Mouse (Mus musculus): ENCODE measurements at regions not wholly inside any gene's neighbourhood (a gene's known extent, or its start where the extent isn't known, plus 50 kb on each side); places are given as distances from the start of the nearest gene placed in this dataset.
"Not testable (repeated sequence)": the region's sequence is repeated elsewhere in the genome, so short reads cannot be mapped to it uniquely, and the experiment has no call there.

DNA sequence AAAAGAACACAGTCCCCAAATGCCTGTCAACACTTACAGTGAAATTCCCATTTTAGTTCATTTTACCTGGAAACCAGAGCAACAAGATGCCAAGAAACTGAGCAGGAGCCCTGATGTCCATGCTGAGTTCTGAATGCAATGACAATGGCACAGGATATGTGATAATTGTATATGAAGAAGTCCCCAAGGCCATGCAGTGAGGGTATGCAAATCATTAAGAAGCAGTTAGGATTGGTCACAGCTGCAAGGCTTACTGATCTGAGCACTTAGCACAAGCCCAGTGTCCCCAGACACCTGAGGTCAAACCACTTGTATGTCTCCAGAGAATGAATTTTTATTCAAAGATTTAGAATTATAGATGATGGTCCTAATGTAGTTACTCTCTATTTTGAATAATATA is 419.0 kb upstream of the Tacstd2 start:
- H3K27ac ChIP-seq (replicated peaks); DNase-seq (ENCODE audit: low spot score); H3K36me3 ChIP-seq (replicated peaks); H3K27me3 ChIP-seq (replicated peaks; ENCODE audit: low read depth, poor library complexity, severe bottlenecking); H3K9me3 ChIP-seq; H3K4me3 ChIP-seq; H3K4me1 ChIP-seq: not testable (repeated sequence)

DNA sequence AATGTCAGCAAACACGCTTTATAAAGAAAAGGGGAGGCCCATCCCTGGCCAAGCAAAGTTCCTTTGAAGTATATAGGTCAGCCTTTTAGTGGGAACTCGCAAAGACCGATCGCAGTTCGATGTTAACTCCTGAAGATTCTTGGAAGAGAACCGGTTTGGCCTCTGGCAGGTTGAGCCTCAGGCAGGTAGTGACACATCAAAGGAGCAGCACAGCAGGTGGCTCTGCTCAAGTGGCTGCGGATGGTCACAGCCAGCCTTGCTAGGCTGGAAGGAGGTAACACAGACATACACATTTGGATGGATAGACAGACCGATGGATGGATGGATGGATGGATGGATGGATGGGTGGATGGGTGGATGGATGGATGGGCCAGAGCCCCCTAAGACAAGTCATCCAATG is 395.9 kb upstream of the Tacstd2 start:
- not testable (repeated sequence) for H3K9me3 ChIP-seq; H3K4me3 ChIP-seq; DNase-seq (ENCODE audit: low spot score); H3K4me1 ChIP-seq; H3K27ac ChIP-seq (replicated peaks); H3K36me3 ChIP-seq (replicated peaks); H3K27me3 ChIP-seq (replicated peaks; ENCODE audit: low read depth, poor library complexity, severe bottlenecking)
- WGBS = 38% methylated on average over 8 of the region's 8 CpGs

DNA sequence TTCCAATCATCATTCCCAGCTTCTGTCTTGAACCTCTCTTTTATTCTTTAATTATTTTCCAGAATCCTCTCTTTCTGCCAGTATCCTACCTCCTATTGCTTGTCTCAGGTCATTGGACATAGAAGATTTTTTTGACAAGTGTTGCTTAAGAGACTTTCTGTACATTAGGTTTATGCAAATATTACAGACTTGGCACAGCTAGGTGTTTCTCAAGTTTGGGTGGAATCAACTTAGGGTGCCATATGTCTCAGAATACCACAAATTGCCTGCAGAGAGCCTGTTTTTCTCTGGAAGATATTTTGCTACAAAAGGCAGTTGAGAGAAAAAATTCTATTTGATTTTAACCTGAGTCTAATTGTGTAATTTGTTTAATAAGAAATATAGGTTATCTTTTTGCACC is 386.9 kb upstream of the Tacstd2 start:
- Histone ChIP-seq H3K27ac (replicated peaks) (no peak overlapping the region), H3K4me3 (no peak overlapping the region), H3K4me1 (no peaks in the 10 kb centered on the region), H3K27me3 (replicated peaks; ENCODE audit: low read depth, poor library complexity, severe bottlenecking) (no peaks in the 10 kb centered on the region), H3K36me3 (replicated peaks) (no peaks in the 10 kb centered on the region), H3K9me3 (no peaks in the 10 kb centered on the region)
- DNase-seq (ENCODE audit: low spot score) = no peak

DNA sequence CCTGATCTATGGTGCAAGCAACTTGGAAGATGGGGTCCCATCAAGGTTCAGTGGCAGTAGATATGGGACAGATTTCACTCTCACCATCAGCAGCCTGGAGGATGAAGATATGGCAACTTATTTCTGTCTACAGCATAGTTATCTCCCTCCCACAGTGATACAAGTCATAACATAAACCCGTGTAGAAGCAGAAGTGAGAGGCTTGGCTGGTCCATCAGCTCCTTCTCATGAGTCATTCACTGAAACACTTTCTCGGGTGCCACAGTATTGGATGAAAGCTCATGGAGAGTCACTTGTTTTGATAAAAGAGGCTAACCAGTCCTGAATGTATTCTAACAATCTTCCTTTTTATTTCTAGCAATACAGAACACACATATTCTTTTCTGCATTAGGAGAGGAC is 378.3 kb upstream of the Tacstd2 start:
- Histone ChIP-seq H3K9me3 (no peaks in the 10 kb centered on the region), H3K4me3 (no peak overlapping the region), H3K4me1 (no peaks in the 10 kb centered on the region), H3K27me3 (replicated peaks; ENCODE audit: low read depth, poor library complexity, severe bottlenecking) (no peaks in the 10 kb centered on the region), H3K36me3 (replicated peaks) (no peaks in the 10 kb centered on the region), H3K27ac (replicated peaks) (no peak overlapping the region)
- DNase-seq (ENCODE audit: low spot score) = no peak
- WGBS = 69% methylated on average over 2 of the region's 2 CpGs

DNA sequence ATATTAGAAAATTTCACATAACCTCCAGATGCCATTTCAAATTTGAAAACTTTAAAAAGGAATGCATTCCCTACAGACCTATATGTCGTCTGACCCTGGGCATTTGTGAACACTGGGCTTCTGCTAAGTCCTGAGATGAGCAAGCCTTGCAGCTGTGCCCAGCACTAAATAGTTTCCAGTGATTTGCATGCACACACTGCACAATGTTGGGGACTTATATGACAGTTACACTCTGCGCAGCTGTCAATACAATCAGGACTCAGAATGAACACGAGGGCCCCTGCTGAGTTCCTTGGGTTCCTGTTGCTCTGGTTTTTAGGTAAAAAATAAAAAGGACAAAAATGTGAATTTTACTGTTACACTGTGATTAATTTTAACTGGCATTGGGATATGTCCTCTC is 377.7 kb upstream of the Tacstd2 start:
- H3K27ac ChIP-seq (replicated peaks) = no peak overlapping the region
- H3K36me3 ChIP-seq (replicated peaks) = no peaks in the 10 kb centered on the region
- WGBS = 80% methylated on average over 3 of the region's 3 CpGs
- H3K27me3 ChIP-seq (replicated peaks; ENCODE audit: low read depth, poor library complexity, severe bottlenecking) = no peaks in the 10 kb centered on the region
- H3K4me1 ChIP-seq = no peaks in the 10 kb centered on the region
- no peak for DNase-seq (ENCODE audit: low spot score)
- no peaks in the 10 kb centered on the region for H3K9me3 ChIP-seq
- no peak overlapping the region for H3K4me3 ChIP-seq

DNA sequence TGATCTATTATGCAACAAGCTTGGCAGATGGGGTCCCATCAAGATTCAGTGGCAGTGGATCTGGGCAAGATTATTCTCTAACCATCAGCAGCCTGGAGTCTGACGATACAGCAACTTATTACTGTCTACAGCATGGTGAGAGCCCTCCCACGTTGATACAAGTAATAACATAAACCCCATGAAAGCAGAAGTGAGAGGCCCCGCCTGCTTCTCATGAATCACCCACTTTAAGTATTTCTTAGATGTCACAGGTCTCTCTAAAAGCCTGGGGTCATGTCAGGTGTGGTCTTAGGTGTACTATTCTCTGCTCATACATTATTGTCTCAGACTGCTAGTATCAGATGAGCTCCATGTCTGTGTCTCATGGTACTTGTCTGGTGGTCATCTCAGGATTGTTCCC is 360.9 kb upstream of the Tacstd2 start:
- no peak for DNase-seq (ENCODE audit: low spot score)
- 80% methylated on average over 3 of the region's 3 CpGs for WGBS
- no peak overlapping the region for H3K4me3 ChIP-seq
- no peaks in the 10 kb centered on the region for H3K36me3 ChIP-seq (replicated peaks)
- H3K27ac ChIP-seq (replicated peaks) = no peak overlapping the region
- no peaks in the 10 kb centered on the region for H3K4me1 ChIP-seq
- H3K9me3 ChIP-seq = no peaks in the 10 kb centered on the region
- no peaks in the 10 kb centered on the region for H3K27me3 ChIP-seq (replicated peaks; ENCODE audit: low read depth, poor library complexity, severe bottlenecking)

DNA sequence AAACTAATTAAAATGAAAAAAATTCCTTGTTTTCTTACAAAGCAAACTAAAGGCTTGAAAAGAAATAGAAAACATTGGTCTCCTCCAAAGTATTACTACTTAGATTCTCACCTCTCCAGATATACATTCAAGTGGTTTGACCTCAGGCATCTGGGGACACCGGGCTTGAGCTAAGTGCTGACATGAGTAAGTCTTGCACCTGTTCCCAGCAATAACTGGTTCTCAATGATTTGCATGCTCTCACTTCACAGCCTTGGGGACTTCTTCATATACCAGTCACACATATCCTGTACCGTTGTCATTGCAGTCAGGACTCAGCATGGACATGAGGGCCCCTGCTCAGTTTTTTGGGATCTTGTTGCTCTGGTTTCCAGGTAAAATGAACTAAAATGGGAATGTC is 360.3 kb upstream of the Tacstd2 start:
- H3K27ac ChIP-seq (replicated peaks) = no peak overlapping the region
- 89% methylated on average over 2 of the region's 2 CpGs for WGBS
- no peaks in the 10 kb centered on the region for H3K36me3 ChIP-seq (replicated peaks)
- no peaks in the 10 kb centered on the region for H3K4me1 ChIP-seq
- DNase-seq (ENCODE audit: low spot score) = no peak
- H3K9me3 ChIP-seq = no peaks in the 10 kb centered on the region
- H3K4me3 ChIP-seq = no peak overlapping the region
- H3K27me3 ChIP-seq (replicated peaks; ENCODE audit: low read depth, poor library complexity, severe bottlenecking) = no peaks in the 10 kb centered on the region

DNA sequence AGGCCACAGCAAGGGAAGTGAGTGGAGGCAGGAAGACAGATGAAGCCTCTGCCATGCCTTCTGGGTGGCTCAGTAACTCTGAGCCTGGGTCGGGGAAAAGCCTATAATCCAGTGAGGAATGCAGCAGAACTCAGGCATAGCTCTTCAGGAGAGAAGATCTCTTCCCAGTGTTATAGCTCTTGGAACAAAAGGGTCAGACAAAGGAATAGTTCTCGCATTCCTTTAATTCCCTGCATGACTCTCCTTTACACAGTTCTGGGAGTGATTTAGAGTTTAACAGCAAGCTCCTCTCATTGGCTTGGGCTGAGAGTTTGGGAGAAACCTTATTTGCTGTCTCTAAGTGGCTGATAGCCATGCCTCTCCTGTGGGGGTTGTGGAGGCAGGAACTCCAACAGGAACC is 352.0 kb upstream of the Tacstd2 start:
- DNase-seq (ENCODE audit: low spot score) = no peak
- no peak overlapping the region for H3K27ac ChIP-seq (replicated peaks)
- no peak overlapping the region for H3K4me3 ChIP-seq
- 63% methylated on average over 2 of the region's 2 CpGs for WGBS
- no peaks in the 10 kb centered on the region for H3K27me3 ChIP-seq (replicated peaks; ENCODE audit: low read depth, poor library complexity, severe bottlenecking)
- no peaks in the 10 kb centered on the region for H3K9me3 ChIP-seq
- H3K4me1 ChIP-seq = no peaks in the 10 kb centered on the region
- no peaks in the 10 kb centered on the region for H3K36me3 ChIP-seq (replicated peaks)

DNA sequence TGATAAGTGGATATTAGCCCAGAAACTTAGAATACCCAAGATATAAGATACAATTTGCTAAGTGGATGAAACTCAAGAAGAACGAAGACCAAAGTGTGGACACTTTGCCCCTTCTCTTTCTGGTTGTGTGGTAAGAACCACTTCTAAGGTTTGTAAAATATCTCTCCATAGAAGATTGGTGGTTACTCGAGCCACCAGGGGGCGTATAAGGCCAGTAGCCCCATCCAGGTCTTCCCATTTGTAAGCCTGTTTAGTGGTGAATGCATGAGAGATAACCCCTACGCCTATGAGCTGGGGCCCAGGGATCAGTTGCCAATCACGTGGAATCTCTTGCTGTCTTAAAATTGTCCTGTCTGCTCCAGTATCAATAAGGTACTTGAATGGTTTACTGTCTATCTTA is 349.3 kb upstream of the Tacstd2 start:
- Histone ChIP-seq H3K4me1 (no peaks in the 10 kb centered on the region), H3K27me3 (replicated peaks; ENCODE audit: low read depth, poor library complexity, severe bottlenecking) (no peaks in the 10 kb centered on the region), H3K36me3 (replicated peaks) (no peaks in the 10 kb centered on the region), H3K9me3 (no peaks in the 10 kb centered on the region), H3K4me3 (no peak overlapping the region), H3K27ac (replicated peaks) (no peak overlapping the region)
- WGBS = 88% methylated on average over 5 of the region's 5 CpGs
- no peak for DNase-seq (ENCODE audit: low spot score)

DNA sequence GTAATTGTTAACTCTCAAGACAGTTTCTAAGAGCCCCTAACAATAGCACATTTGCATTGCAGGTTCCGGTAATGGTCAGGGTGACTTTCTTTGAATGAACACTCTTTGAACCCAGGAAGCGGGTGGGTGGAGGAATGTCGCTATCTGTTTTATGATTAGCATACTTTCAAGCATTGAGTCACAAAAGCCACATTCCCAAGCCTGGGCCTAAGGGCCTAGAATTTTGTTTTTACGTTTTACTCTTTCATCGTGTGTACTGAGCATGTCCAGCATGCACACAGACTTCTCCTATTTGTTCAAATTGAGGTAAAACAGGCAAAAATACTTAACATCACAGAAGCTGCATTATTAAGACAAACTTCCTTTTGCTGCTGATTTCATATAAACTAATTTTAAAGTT is 345.9 kb upstream of the Tacstd2 start:
- H3K27me3 ChIP-seq (replicated peaks; ENCODE audit: low read depth, poor library complexity, severe bottlenecking) = not testable (repeated sequence)
- 96% methylated on average over 5 of the region's 5 CpGs for WGBS

DNA sequence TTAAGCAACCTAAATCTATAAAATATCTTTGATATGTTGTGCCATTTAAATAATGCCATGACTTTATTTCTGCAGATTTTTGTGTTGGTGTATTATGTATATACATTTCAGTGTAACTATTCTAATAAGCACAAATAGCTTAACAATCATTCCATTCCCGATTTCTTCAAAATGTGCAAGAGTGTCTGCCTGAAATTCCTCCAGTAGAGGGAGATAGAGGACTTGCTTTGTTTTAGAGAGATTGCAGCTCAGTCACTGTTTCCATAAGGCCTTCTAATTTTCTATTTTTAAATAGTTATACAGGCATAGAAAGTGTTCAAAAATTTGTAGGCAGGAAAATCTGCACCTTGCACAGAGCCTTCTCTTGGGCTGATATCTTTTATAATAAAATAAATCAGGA is 322.3 kb upstream of the Tacstd2 start:
- H3K36me3 ChIP-seq (replicated peaks); H3K27me3 ChIP-seq (replicated peaks; ENCODE audit: low read depth, poor library complexity, severe bottlenecking); H3K4me1 ChIP-seq; H3K27ac ChIP-seq (replicated peaks); DNase-seq (ENCODE audit: low spot score); H3K9me3 ChIP-seq; H3K4me3 ChIP-seq: not testable (repeated sequence)
- 34% methylated on average over 1 of the region's 1 CpGs for WGBS

More for the DNA sequence above, 345.9 kb upstream of the Tacstd2 start:
- not testable (repeated sequence) for H3K4me1 ChIP-seq; H3K4me3 ChIP-seq; DNase-seq (ENCODE audit: low spot score); H3K9me3 ChIP-seq; H3K27ac ChIP-seq (replicated peaks); H3K36me3 ChIP-seq (replicated peaks)

DNA sequence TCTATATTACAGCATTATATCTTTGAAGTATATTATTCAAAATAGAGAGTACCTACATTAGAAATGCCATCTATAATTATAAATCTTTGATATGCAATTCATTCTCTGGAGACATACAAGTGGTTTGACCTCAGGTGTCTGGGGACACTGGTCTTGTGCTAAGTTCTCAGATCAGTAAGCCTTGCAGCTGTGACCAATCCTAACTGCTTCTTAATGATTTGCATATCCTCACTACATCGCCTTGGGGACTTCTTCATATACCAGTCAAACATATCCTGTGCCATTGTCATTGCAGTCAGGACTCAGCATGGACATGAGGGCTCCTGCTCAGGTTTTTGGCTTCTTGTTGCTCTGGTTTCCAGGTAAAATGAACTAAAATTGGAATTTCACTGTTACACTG is 303.9 kb upstream of the Tacstd2 start:
- WGBS = 79% methylated on average over 1 of the region's 1 CpGs
- not testable (repeated sequence) for H3K27me3 ChIP-seq (replicated peaks; ENCODE audit: low read depth, poor library complexity, severe bottlenecking); DNase-seq (ENCODE audit: low spot score); H3K36me3 ChIP-seq (replicated peaks); H3K4me3 ChIP-seq; H3K9me3 ChIP-seq; H3K27ac ChIP-seq (replicated peaks); H3K4me1 ChIP-seq

DNA sequence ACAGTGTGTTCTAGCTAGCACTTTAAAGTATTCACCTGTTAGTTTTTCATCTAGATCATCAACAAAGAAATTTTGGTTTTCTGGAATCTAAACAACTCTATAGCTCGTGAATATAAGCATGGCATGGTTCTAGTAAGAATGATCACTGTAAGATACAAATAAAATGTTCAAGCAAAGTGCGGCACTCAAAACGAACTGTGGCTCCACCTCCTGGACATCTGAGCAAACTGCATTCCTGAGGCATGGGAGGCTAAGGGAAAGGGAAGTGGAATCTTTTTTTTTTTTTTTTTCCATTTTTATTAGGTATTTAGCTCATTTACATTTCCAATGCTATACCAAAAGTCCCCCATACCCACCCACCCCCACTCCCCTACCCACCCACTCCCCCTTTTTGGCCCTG is 276.9 kb upstream of the Tacstd2 start:
- not testable (repeated sequence) for H3K27me3 ChIP-seq (replicated peaks; ENCODE audit: low read depth, poor library complexity, severe bottlenecking); H3K27ac ChIP-seq (replicated peaks); H3K36me3 ChIP-seq (replicated peaks); H3K4me1 ChIP-seq; H3K4me3 ChIP-seq; H3K9me3 ChIP-seq
- WGBS = 13% methylated on average over 3 of the region's 3 CpGs
- DNase-seq (ENCODE audit: low spot score) = peak; percentile 28

DNA sequence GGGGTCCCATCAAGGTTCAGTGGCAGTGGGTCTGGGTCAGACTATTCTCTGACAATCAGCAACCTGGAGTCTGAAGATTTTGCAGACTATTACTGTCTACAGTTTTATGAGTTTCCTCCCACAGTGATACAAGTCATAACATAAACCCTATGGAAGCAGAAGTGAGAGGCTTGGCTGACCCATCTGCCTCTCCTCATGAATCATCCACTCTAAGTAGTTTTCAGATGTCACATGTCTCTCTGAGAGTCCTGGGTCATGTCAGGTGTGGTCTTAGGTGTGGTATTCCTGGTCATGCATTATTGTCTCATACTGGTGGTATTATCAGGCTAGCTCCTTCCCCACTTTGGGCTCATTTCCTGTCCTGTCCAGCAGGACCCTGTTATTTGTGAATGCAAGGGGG is 255.8 kb upstream of the Tacstd2 start:
- Histone ChIP-seq H3K9me3 (no peaks in the 10 kb centered on the region), H3K4me3 (no peak overlapping the region), H3K27me3 (replicated peaks; ENCODE audit: low read depth, poor library complexity, severe bottlenecking) (no peaks in the 10 kb centered on the region), H3K4me1 (no peaks in the 10 kb centered on the region), H3K36me3 (replicated peaks) (no peaks in the 10 kb centered on the region), H3K27ac (replicated peaks) (no peak overlapping the region)
- no peak for DNase-seq (ENCODE audit: low spot score)

All from embryonic facial prominence, embryonic 10.5 days (tissue).